Mouse (Mus musculus): ENCODE results near the gene Phf14.

DNA sequence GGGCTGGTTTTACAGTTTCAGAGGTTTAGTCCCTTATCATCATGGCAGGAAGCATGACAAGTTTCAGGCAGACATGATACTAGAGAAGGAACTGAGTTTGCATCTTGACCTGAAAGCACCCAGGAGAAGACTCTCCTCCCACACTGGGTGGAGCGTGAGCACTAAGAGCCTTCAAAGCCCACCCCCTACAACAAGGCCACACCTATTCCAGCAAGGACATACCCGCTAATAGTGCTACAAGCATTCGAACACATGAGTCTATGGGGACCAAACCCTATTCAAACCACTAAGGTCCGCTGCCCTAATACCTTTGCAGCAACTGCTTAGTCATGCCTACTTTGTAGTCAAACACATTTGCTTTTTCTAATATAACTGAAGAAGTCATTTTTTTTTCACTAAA is 189.5 kb downstream of the Phf14 start:
- no peak for TF ChIP-seq MAFK (IDR thresholded peaks at IDR 0.05; ENCODE audit: insufficient read depth, low read depth, low read length)
- no peak for TF ChIP-seq ZNF384 (IDR thresholded peaks at IDR 0.05; ENCODE audit: low read depth, low read length)
- no peak for TF ChIP-seq CHD2 (IDR thresholded peaks at IDR 0.05; ENCODE audit: low read depth, low read length)
- no peak for TF ChIP-seq ZC3H11A (IDR thresholded peaks at IDR 0.05; ENCODE audit: borderline replicate concordance, low read depth, low read length)
